Mouse (Mus musculus): ENCODE measurements around the gene Gcnt7. TPM values are rescaled to one million over a fixed set of nuclear protein-coding genes. Genes with fewer than 3 reads are reported as not detected.
A peak's percentile ranks its signal among the peaks of the same experiment; 100 is the strongest.

Gcnt7 gene
- polyA plus RNA-seq, 1 experiment from 2014 or later = 0.86 TPM

GRCm38 (mm10) chr2:172481654-172482385, 23.4 kb upstream of the Gcnt7 start:
- Histone ChIP-seq H3K9ac (ENCODE audit: low read length) (no peak overlapping the region), H3K4me2 (no peak overlapping the region), H3K36me3 (ENCODE audit: control insufficient read depth, insufficient read depth, low read length) (no peaks in the 10 kb centered on the region), H3K9me3 (ENCODE audit: control insufficient read depth, low read length) (no peaks in the 10 kb centered on the region), H3K27me3 (ENCODE audit: control insufficient read depth, insufficient read depth, low read length) (no peaks in the 10 kb centered on the region), H3K4me3 (ENCODE audit: low read depth, low read length) (no peak overlapping the region), H3K27ac (ENCODE audit: low read depth, low read length) (no peak overlapping the region), H3K4me1 (ENCODE audit: control insufficient read depth, insufficient read depth, low read length) (no peaks in the 10 kb centered on the region)
- ATAC-seq (ENCODE audit: low FRiP score) = no peak
- DNase-seq (ENCODE audit: low spot score, missing footprints) = no peak
- 86% methylated on average over 16 of the region's 16 CpGs for WGBS

GRCm38 (mm10) chr2:172480296-172480695, 21.9 kb upstream of the Gcnt7 start:
- no peaks in the 10 kb centered on the region for H3K9me3 ChIP-seq (ENCODE audit: control insufficient read depth, low read length)
- no peaks in the 10 kb centered on the region for H3K27me3 ChIP-seq (ENCODE audit: control insufficient read depth, insufficient read depth, low read length)
- DNase-seq (ENCODE audit: low spot score, missing footprints) (no peak), ATAC-seq (ENCODE audit: low FRiP score) (no peak)
- H3K9ac ChIP-seq (ENCODE audit: low read length) = no peak overlapping the region
- no peaks in the 10 kb centered on the region for H3K36me3 ChIP-seq (ENCODE audit: control insufficient read depth, insufficient read depth, low read length)
- 66% methylated on average over 7 of the region's 7 CpGs for WGBS
- H3K4me3 ChIP-seq (ENCODE audit: low read depth, low read length) = no peak overlapping the region
- no peak overlapping the region for H3K4me2 ChIP-seq
- H3K27ac ChIP-seq (ENCODE audit: low read depth, low read length) = no peak overlapping the region
- H3K4me1 ChIP-seq (ENCODE audit: control insufficient read depth, insufficient read depth, low read length) = no peaks in the 10 kb centered on the region

DNA sequence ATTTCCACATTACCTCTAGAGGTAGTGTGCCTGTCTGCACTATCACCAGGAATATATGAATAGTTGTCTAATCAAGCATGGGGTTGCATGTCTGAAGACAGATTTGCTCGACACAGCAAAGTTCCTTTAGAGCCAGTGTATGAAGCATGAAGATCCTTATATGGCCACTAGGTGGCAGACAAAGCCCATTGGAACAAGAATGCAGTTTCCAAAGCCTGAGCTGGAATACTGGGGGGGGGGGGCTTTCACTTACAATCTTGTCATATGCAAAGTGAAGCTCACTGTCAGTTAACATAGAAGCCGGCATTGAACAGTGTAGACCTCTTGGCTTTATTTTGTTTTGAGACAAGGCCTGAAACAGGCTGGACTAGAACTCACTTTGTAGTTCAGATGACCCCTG, 19.5 kb upstream of the Gcnt7 start:
- ATAC-seq (ENCODE audit: low FRiP score) (peak; percentile 54), DNase-seq (ENCODE audit: low spot score, missing footprints) (peak; percentile 91)
- H3K4me1 ChIP-seq (ENCODE audit: control insufficient read depth, insufficient read depth, low read length) = no peaks in the 10 kb centered on the region
- H3K27ac ChIP-seq (ENCODE audit: low read depth, low read length) = no peak overlapping the region
- WGBS = 4% methylated on average over 2 of the region's 2 CpGs
- H3K4me3 ChIP-seq (ENCODE audit: low read depth, low read length) = no peak overlapping the region
- no peaks in the 10 kb centered on the region for H3K36me3 ChIP-seq (ENCODE audit: control insufficient read depth, insufficient read depth, low read length)
- H3K9ac ChIP-seq (ENCODE audit: low read length) = no peak overlapping the region
- H3K4me2 ChIP-seq = no peak overlapping the region
- H3K27me3 ChIP-seq (ENCODE audit: control insufficient read depth, insufficient read depth, low read length) = no peaks in the 10 kb centered on the region
- H3K9me3 ChIP-seq (ENCODE audit: control insufficient read depth, low read length) = no peaks in the 10 kb centered on the region

DNA sequence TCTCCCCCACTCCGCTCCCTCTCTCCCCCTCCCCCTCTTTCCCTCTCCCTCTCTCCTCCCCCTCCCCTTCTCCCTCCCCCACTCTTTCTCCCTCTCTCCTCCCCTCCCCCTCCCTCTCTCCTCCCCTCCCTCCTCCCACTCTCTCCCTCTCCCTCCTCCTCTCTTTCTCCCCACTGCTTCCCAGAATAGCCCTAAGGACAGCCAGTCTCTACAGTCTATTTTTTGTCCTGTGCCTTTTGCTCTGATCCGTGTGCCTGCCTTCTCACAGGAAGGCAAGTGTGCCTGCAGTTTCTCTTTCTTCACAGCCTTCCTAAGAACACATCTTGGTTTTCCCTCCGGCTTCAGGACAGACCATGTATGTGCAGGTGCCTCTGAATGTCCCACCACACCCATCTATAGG, 19.0 kb upstream of the Gcnt7 start:
- ATAC-seq (ENCODE audit: low FRiP score) (peak; percentile 34; the same call in 1 of the 2 replicates), DNase-seq (ENCODE audit: low spot score, missing footprints) (no peak)
- H3K4me3 ChIP-seq (ENCODE audit: low read depth, low read length) = no peak overlapping the region
- H3K4me2 ChIP-seq = no peak overlapping the region
- no peak overlapping the region for H3K9ac ChIP-seq (ENCODE audit: low read length)
- H3K27me3 ChIP-seq (ENCODE audit: control insufficient read depth, insufficient read depth, low read length) = no peaks in the 10 kb centered on the region
- no peak overlapping the region for H3K27ac ChIP-seq (ENCODE audit: low read depth, low read length)
- H3K9me3 ChIP-seq (ENCODE audit: control insufficient read depth, low read length) = no peaks in the 10 kb centered on the region
- 56% methylated on average over 3 of the region's 3 CpGs for WGBS
- no peaks in the 10 kb centered on the region for H3K36me3 ChIP-seq (ENCODE audit: control insufficient read depth, insufficient read depth, low read length)
- no peaks in the 10 kb centered on the region for H3K4me1 ChIP-seq (ENCODE audit: control insufficient read depth, insufficient read depth, low read length)

- H3K27me3 ChIP-seq (ENCODE audit: control insufficient read depth, insufficient read depth, low read length) = no peaks in the 10 kb centered on the region
- H3K4me1 ChIP-seq (ENCODE audit: control insufficient read depth, insufficient read depth, low read length) = no peaks in the 10 kb centered on the region
- H3K4me2 ChIP-seq = no peak overlapping the region
- no peak for ATAC-seq (ENCODE audit: low FRiP score)
- no peak overlapping the region for H3K27ac ChIP-seq (ENCODE audit: low read depth, low read length)
- H3K9me3 ChIP-seq (ENCODE audit: control insufficient read depth, low read length) = no peaks in the 10 kb centered on the region
- WGBS = 45% methylated on average over 10 of the region's 10 CpGs
- H3K9ac ChIP-seq (ENCODE audit: low read length) = no peak overlapping the region
- DNase-seq (ENCODE audit: low spot score, missing footprints) = no peak
- no peak overlapping the region for H3K4me3 ChIP-seq (ENCODE audit: low read depth, low read length)
- H3K36me3 ChIP-seq (ENCODE audit: control insufficient read depth, insufficient read depth, low read length) = no peaks in the 10 kb centered on the region
These were observed 18.4 kb upstream of the Gcnt7 start for GRCm38 (mm10) chr2:172476707-172477260.

DNA sequence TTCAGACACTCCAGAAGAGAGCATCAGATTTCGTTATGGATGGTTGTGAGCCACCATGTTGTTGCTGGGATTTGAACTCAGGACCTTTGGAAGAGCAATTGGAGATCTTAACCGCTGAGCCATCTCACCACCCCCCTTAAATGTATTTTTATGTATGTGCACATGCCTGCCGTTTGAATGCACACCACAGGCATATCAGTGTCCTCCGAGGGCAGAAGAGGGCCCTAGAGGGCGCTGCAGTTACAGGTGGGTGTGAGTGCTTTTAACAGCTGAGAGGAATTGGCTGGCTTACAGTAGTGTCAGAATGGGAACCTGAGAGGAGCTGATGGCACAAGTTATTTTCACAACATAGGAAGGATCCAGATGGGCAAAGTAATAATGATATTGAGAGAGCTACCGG, 16.6 kb upstream of the Gcnt7 start:
- H3K9me3 ChIP-seq (ENCODE audit: control insufficient read depth, low read length) = no peaks in the 10 kb centered on the region
- H3K4me2 ChIP-seq = no peak overlapping the region
- H3K36me3 ChIP-seq (ENCODE audit: control insufficient read depth, insufficient read depth, low read length) = no peaks in the 10 kb centered on the region
- H3K4me1 ChIP-seq (ENCODE audit: control insufficient read depth, insufficient read depth, low read length) = no peaks in the 10 kb centered on the region
- no peak overlapping the region for H3K4me3 ChIP-seq (ENCODE audit: low read depth, low read length)
- no peak overlapping the region for H3K9ac ChIP-seq (ENCODE audit: low read length)
- ATAC-seq (ENCODE audit: low FRiP score) (no peak), DNase-seq (ENCODE audit: low spot score, missing footprints) (no peak)
- no peaks in the 10 kb centered on the region for H3K27me3 ChIP-seq (ENCODE audit: control insufficient read depth, insufficient read depth, low read length)
- no peak overlapping the region for H3K27ac ChIP-seq (ENCODE audit: low read depth, low read length)
- WGBS = 35% methylated on average over 6 of the region's 6 CpGs

GRCm38 (mm10) chr2:172473591-172473990, 15.2 kb upstream of the Gcnt7 start:
- Histone ChIP-seq H3K4me3 (ENCODE audit: low read depth, low read length) (no peak overlapping the region), H3K27ac (ENCODE audit: low read depth, low read length) (no peak overlapping the region), H3K4me1 (ENCODE audit: control insufficient read depth, insufficient read depth, low read length) (no peaks in the 10 kb centered on the region), H3K9me3 (ENCODE audit: control insufficient read depth, low read length) (no peaks in the 10 kb centered on the region), H3K4me2 (no peak overlapping the region), H3K36me3 (ENCODE audit: control insufficient read depth, insufficient read depth, low read length) (0 out of 2 replicates have a peak, but pooled peaks cover 2% of the 10 kb centered on the region), H3K27me3 (ENCODE audit: control insufficient read depth, insufficient read depth, low read length) (no peaks in the 10 kb centered on the region), H3K9ac (ENCODE audit: low read length) (no peak overlapping the region)
- WGBS = 87% methylated on average over 8 of the region's 8 CpGs
- no peak for DNase-seq (ENCODE audit: low spot score, missing footprints)
- no peak for ATAC-seq (ENCODE audit: low FRiP score)

GRCm38 (mm10) chr2:172472318-172472717, 13.9 kb upstream of the Gcnt7 start, which contains the start of gene Fam209:
Gene Fam209, plus strand, starts transcription at chr2:172472520.
- 93% methylated on average over 11 of the region's 11 CpGs for WGBS
- Histone ChIP-seq H3K27me3 (ENCODE audit: control insufficient read depth, insufficient read depth, low read length) (no peaks in the 10 kb centered on the region), H3K4me2 (no peak within 1 kb of the TSS), H3K4me3 (ENCODE audit: low read depth, low read length) (no peak within 1 kb of the TSS), H3K9ac (ENCODE audit: low read length) (no peak within 1 kb of the TSS), H3K9me3 (ENCODE audit: control insufficient read depth, low read length) (no peaks in the 10 kb centered on the region), H3K36me3 (ENCODE audit: control insufficient read depth, insufficient read depth, low read length) (0 out of 2 replicates have a peak, but pooled peaks cover 3% of the 10 kb centered on the region), H3K4me1 (ENCODE audit: control insufficient read depth, insufficient read depth, low read length) (no peaks in the 10 kb centered on the region), H3K27ac (ENCODE audit: low read depth, low read length) (no peak within 1 kb of the TSS)
- ATAC-seq (ENCODE audit: low FRiP score) = no peak
- DNase-seq (ENCODE audit: low spot score, missing footprints) = no peak

GRCm38 (mm10) chr2:172468346-172468819, 10.0 kb upstream of the Gcnt7 start:
- Histone ChIP-seq H3K4me2 (no peak overlapping the region), H3K27me3 (ENCODE audit: control insufficient read depth, insufficient read depth, low read length) (no peaks in the 10 kb centered on the region), H3K4me1 (ENCODE audit: control insufficient read depth, insufficient read depth, low read length) (no peaks in the 10 kb centered on the region), H3K36me3 (ENCODE audit: control insufficient read depth, insufficient read depth, low read length) (peaks cover 3% of the 10 kb centered on the region), H3K9me3 (ENCODE audit: control insufficient read depth, low read length) (no peaks in the 10 kb centered on the region), H3K27ac (ENCODE audit: low read depth, low read length) (no peak overlapping the region), H3K9ac (ENCODE audit: low read length) (no peak overlapping the region), H3K4me3 (ENCODE audit: low read depth, low read length) (no peak overlapping the region)
- ATAC-seq (ENCODE audit: low FRiP score) (no peak), DNase-seq (ENCODE audit: low spot score, missing footprints) (no peak)
- 88% methylated on average over 11 of the region's 11 CpGs for WGBS
